Mouse (Mus musculus): ENCODE measurements at regions not wholly inside any gene's neighbourhood (a gene's known extent, or its start where the extent isn't known, plus 50 kb on each side); places are given as distances from the start of the nearest gene placed in this dataset.

DNA sequence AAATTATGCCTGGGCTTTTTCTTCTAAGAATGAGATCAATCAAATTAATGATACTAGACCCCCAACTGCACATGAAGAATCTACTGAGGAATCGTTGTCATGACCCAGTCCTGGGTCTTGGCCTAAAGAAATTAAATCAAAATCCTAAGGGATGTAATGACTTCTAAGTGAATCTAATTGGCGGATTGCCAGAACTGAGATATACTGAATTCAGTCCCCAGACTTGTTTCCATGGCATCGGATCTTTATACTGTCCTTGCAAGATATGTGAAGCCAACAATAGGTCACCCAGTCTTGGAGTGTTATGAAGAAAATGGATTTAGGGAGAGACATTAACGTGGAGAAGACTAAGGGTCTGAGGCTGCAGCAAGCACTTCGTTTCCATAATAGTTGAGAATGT lies 360.4 kb upstream of the Kif18a start:
- H3K27me3 ChIP-seq (ENCODE audit: control insufficient read depth, insufficient read depth, low read length) = no peaks in the 10 kb centered on the region
- 0 out of 2 replicates have a peak, but pooled peaks cover 3% of the 10 kb centered on the region for H3K4me1 ChIP-seq (ENCODE audit: control insufficient read depth, insufficient read depth, low read length)
- H3K27ac ChIP-seq (ENCODE audit: low read length) = no peak overlapping the region
- H3K9ac ChIP-seq (ENCODE audit: low read length) = no peak overlapping the region
- H3K4me3 ChIP-seq (replicated peaks; ENCODE audit: low read length) = no peak overlapping the region
- 51% methylated on average over 5 of the region's 5 CpGs for WGBS
- H3K36me3 ChIP-seq (ENCODE audit: control insufficient read depth, insufficient read depth, low read length) = no peaks in the 10 kb centered on the region
- H3K4me2 ChIP-seq (ENCODE audit: low read depth, low read length) = no peak overlapping the region
- ATAC-seq (ENCODE audit: insufficient read depth, low FRiP score) = no peak
- H3K9me3 ChIP-seq (replicated peaks; ENCODE audit: control insufficient read depth, low read length) = no peaks in the 10 kb centered on the region

DNA sequence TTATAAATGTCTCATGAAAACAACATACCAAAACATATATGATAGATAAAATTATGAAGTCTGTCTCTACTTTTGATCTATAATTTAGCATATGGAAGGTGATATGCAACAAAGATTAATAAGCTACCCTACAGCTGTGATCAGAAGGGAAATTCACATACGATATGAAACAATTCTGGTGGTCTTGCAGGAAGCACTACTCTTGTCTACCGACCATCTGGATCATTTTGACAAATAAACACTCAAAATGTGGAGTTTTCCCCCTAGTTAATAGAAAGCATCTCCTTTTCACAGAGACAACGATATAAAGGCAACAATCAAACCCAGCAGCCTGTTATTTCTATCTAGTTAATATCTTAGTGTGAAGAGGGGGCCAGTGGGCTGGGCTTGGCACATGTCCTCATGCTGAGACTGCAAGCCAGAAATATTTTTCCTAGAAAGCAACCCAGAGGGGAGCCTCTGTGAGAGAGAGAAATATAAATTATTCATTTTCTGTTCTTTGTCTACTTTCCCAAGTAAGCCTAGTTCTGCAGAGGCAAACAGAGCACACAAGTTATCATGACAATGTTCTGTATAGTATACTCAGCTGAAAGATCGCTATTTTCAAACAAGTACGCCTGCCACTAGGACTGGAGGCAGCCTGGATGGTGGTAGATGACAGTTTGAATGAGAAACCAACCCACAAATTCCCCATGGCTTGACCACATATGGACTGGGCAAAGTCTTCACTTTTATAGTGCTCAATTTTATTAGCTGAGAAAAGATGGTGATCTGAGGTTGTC lies 344.4 kb upstream of the Kif18a start:
- Histone ChIP-seq H3K4me1 (ENCODE audit: control insufficient read depth, insufficient read depth, low read length) (peaks cover 7% of the 10 kb centered on the region; the same call in 1 of the 2 replicates), H3K36me3 (ENCODE audit: control insufficient read depth, insufficient read depth, low read length) (no peaks in the 10 kb centered on the region), H3K27ac (ENCODE audit: low read length) (no peak overlapping the region), H3K4me3 (replicated peaks; ENCODE audit: low read length) (no peak overlapping the region), H3K9me3 (replicated peaks; ENCODE audit: control insufficient read depth, low read length) (no peaks in the 10 kb centered on the region), H3K27me3 (ENCODE audit: control insufficient read depth, insufficient read depth, low read length) (no peaks in the 10 kb centered on the region), H3K4me2 (ENCODE audit: low read depth, low read length) (no peak overlapping the region), H3K9ac (ENCODE audit: low read length) (no peak overlapping the region)
- WGBS = 41% methylated on average over 5 of the region's 5 CpGs
- ATAC-seq (ENCODE audit: insufficient read depth, low FRiP score) = no peak

DNA sequence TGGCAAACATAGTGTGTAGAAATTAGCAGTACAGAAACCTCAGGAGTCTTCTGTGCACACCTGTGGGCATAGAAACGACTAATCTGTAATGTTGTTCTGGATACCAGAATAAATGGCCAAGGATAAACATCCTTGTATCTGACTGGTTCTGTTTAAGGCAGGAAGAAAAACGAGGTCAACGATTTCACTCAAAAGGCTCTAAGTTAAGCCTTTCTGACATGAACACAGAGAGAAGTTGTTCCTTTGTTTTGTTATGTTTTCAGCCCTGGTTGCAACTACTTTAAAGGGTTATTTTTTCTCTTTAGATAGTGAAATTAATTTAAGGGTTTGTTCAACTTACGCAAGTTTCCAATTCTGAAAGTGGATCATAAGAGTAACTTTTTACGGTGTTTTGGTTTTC lies 299.6 kb upstream of the Kif18a start:
- WGBS = 82% methylated on average over 5 of the region's 5 CpGs
- H3K36me3 ChIP-seq (ENCODE audit: control insufficient read depth, insufficient read depth, low read length) = no peaks in the 10 kb centered on the region
- no peaks in the 10 kb centered on the region for H3K4me1 ChIP-seq (ENCODE audit: control insufficient read depth, insufficient read depth, low read length)
- no peak overlapping the region for H3K9ac ChIP-seq (ENCODE audit: low read length)
- no peaks in the 10 kb centered on the region for H3K27me3 ChIP-seq (ENCODE audit: control insufficient read depth, insufficient read depth, low read length)
- H3K4me2 ChIP-seq (ENCODE audit: low read depth, low read length) = no peak overlapping the region
- no peak overlapping the region for H3K27ac ChIP-seq (ENCODE audit: low read length)
- no peak overlapping the region for H3K4me3 ChIP-seq (replicated peaks; ENCODE audit: low read length)
- no peaks in the 10 kb centered on the region for H3K9me3 ChIP-seq (replicated peaks; ENCODE audit: control insufficient read depth, low read length)
- ATAC-seq (ENCODE audit: insufficient read depth, low FRiP score) = no peak

DNA sequence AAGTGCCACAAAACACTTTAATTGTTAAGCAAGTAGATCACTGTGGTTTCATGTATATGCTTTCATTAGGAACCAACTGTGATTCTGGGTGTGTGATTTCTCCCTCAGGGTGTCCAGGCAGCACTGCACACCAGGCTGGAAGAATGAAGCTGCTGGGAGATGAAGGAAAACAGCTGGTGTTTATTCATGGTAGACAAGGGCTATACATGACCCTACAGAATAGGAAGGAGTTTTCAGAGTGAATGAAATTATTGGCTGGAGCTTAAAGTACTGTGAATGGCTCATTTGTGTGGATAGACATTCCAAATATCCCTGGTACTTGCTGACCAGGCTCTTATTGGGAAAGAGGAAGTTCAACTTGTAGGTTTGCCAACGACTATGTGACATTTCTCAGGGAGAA lies 264.3 kb upstream of the Kif18a start:
- WGBS = 46% methylated on average over 1 of the region's 1 CpGs
- Histone ChIP-seq H3K27me3 (ENCODE audit: control insufficient read depth, insufficient read depth, low read length) (no peaks in the 10 kb centered on the region), H3K4me2 (ENCODE audit: low read depth, low read length) (no peak overlapping the region), H3K27ac (ENCODE audit: low read length) (no peak overlapping the region), H3K9ac (ENCODE audit: low read length) (no peak overlapping the region), H3K4me3 (replicated peaks; ENCODE audit: low read length) (no peak overlapping the region), H3K36me3 (ENCODE audit: control insufficient read depth, insufficient read depth, low read length) (no peaks in the 10 kb centered on the region), H3K9me3 (replicated peaks; ENCODE audit: control insufficient read depth, low read length) (no peaks in the 10 kb centered on the region), H3K4me1 (ENCODE audit: control insufficient read depth, insufficient read depth, low read length) (no peaks in the 10 kb centered on the region)
- no peak for ATAC-seq (ENCODE audit: insufficient read depth, low FRiP score)

DNA sequence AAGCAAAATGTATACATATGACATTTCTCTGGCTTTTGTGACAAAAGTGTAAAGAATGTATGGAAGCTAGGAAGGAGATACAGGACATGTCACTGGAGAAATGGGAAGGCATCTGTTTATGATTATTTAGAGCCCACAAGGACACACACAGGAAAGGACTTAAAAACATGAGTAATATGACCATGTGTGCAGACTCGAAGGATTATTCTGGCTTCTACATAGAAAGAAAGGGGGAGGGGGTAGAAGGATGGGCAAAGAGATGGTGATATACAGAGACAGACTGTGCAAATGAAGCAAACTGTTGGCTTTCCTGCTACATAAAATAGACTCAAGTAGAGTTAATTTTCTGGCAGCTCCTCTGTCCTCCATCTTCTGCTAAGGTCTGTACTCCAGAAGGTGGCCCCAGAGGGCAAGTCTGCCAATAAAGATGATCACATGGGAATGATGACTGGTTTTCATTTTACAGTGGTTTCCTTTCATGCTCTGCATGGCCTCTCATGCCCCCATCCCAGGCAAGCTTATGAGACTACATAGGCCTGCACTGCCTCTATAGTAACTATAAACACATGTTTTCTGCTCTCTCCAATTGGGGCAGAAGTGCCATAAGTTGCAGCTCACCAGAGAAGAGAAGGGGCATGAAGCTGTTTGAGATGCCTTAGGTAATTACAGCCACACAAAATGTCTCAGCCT lies 263.4 kb upstream of the Kif18a start:
- Histone ChIP-seq H3K27me3 (ENCODE audit: control insufficient read depth, insufficient read depth, low read length) (no peaks in the 10 kb centered on the region), H3K9me3 (replicated peaks; ENCODE audit: control insufficient read depth, low read length) (no peaks in the 10 kb centered on the region), H3K27ac (ENCODE audit: low read length) (no peak overlapping the region), H3K36me3 (ENCODE audit: control insufficient read depth, insufficient read depth, low read length) (no peaks in the 10 kb centered on the region), H3K9ac (ENCODE audit: low read length) (no peak overlapping the region), H3K4me2 (ENCODE audit: low read depth, low read length) (no peak overlapping the region), H3K4me3 (replicated peaks; ENCODE audit: low read length) (no peak overlapping the region), H3K4me1 (ENCODE audit: control insufficient read depth, insufficient read depth, low read length) (no peaks in the 10 kb centered on the region)
- 65% methylated on average over 1 of the region's 1 CpGs for WGBS
- ATAC-seq (ENCODE audit: insufficient read depth, low FRiP score) = no peak

DNA sequence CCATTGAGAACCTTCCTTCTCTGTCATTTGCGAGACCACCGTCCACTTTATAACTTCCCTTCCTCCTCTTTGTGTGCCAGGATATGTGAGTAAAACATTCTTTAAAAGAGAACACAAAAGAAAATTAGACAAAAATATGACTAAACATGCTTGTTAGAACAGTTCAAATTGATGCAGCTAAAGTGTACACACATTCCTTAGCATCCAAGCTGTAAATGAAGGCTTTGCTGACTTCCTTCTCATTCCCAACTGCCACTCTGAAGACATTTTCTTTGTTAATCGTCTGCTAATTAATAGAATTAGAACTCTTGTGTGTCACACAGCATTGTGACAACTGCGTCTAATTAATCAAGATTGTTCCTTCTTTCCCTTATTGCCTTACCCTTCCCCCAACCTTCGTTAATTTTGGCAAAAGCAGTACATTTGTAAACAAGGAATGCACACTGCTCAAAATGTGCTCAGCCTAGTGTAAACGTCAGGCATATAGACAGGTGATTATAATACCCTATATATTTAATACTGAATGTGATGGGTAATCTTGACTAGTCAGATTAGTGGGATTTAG lies 242.3 kb upstream of the Kif18a start:
- no peak overlapping the region for H3K4me2 ChIP-seq (ENCODE audit: low read depth, low read length)
- no peak for ATAC-seq (ENCODE audit: insufficient read depth, low FRiP score)
- H3K4me1 ChIP-seq (ENCODE audit: control insufficient read depth, insufficient read depth, low read length) = no peaks in the 10 kb centered on the region
- WGBS = 69% methylated on average over 6 of the region's 6 CpGs
- H3K4me3 ChIP-seq (replicated peaks; ENCODE audit: low read length) = no peak overlapping the region
- no peaks in the 10 kb centered on the region for H3K36me3 ChIP-seq (ENCODE audit: control insufficient read depth, insufficient read depth, low read length)
- no peaks in the 10 kb centered on the region for H3K27me3 ChIP-seq (ENCODE audit: control insufficient read depth, insufficient read depth, low read length)
- no peak overlapping the region for H3K9ac ChIP-seq (ENCODE audit: low read length)
- no peak overlapping the region for H3K27ac ChIP-seq (ENCODE audit: low read length)
- H3K9me3 ChIP-seq (replicated peaks; ENCODE audit: control insufficient read depth, low read length) = no peaks in the 10 kb centered on the region

Data from stomach, embryonic 16.5 days (tissue).